Mouse (Mus musculus) CD4-positive naive resting alpha-beta T cell, adult 57 days (primary cell): Measurements from ENCODE around the gene Snrpf. TPM values are rescaled to one million over a fixed set of nuclear protein-coding genes. Genes with fewer than 3 reads are reported as not detected.

Source experiments
- total RNA-seq: library from RNA; stranded (reverse); gene quantifications from one replicate; pipeline ENCODE4 v1.2.4, GENCODE M21; 2023

The Snrpf gene
- total RNA-seq: 24.4 TPM

GRCm38 (mm10) chr10:93589281-93589848 lies at the start of gene Snrpf:
Gene Snrpf, minus strand, starts transcription at chr10:93589706.

GRCm38 (mm10) chr10:93540431-93541210 lies 48.9 kb downstream of the Snrpf start, which contains the start of gene Ccdc38:
Gene Ccdc38, plus strand, starts transcription at chr10:93540632.

GRCm38 (mm10) chr10:93539775-93540430 lies 49.6 kb downstream of the Snrpf start, which contains the start of gene Amdhd1:
Gene Amdhd1, minus strand, starts transcription at chr10:93540033.

Other genes starting within 250 kb of the Snrpf start
- 117 TPM for gene Lta4h, start 136.3 kb downstream of the Snrpf start, total RNA-seq
- 0.83 TPM for gene Hal, start 100.9 kb downstream of the Snrpf start, total RNA-seq
- gene Amdhd1, start 49.7 kb downstream of the Snrpf start, total RNA-seq: not detected
- gene Ccdc38, start 49.1 kb downstream of the Snrpf start, total RNA-seq: 0.68 TPM
- 0.56 TPM for gene Ntn4, start 51.0 kb upstream of the Snrpf start, total RNA-seq
- gene Usp44, start 241.8 kb upstream of the Snrpf start, total RNA-seq: not detected